Mouse (Mus musculus) gastrocnemius, postnatal 36 days (tissue): ENCODE measurements around the gene Def6. TPM values are rescaled to one million over a fixed set of nuclear protein-coding genes. Genes with fewer than 3 reads are reported as not detected.

Experiments
- DNase-seq, 2 experiments: peaks; one replicate each; pipeline ENCODE4 v3.0.0; 2022
- intact Hi-C: fragments of 180-260 bp; cut with DNase I; formaldehyde crosslinking; loops from one replicate; pipeline ENCODE4 v1.15.1; 2025
- total RNA-seq, 2 experiments: library from RNA; stranded (reverse); gene quantifications; 2 replicates each; pipeline ENCODE4 v1.2.3; 2021

Def6 gene
- total RNA-seq, 2 experiments from 2014 or later: 1.8 to 2.6 TPM

DNA sequence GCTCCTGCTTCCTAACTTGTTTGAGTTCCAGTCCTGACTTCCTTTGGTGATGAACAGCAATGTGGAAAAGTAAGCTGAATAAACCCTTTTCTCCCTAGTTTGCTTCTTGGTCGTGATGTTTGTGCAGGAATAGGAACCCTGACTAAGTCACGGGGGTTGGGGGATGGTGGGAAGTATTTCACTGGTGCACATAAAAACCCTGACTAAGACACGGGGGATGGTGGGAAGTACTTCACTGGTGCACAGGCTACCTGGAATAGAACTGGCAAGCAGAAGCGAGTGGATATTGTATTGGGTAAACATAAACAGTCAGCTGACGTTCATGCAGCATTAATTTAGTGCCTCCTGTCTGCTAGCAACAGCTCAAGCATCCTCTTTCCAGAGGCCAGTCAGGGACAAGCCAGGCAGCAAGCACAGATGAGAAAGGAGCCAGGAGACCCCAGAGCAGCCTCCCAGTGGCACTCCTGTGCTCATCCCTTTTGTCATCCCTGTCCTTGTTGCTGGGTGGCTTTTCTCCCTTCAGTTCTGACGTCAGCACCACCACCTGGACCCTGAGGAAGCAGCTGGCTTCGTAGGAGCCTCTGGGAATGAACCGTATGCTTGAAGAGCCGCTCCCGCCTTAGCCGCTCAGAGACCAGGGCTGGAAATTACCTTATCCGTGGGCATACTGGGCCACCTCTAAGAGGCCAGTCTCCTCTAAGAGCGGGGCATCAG lies 55.8 kb downstream of the Def6 start:
- no peak for DNase-seq
- intact Hi-C loops: no loop called here

DNA sequence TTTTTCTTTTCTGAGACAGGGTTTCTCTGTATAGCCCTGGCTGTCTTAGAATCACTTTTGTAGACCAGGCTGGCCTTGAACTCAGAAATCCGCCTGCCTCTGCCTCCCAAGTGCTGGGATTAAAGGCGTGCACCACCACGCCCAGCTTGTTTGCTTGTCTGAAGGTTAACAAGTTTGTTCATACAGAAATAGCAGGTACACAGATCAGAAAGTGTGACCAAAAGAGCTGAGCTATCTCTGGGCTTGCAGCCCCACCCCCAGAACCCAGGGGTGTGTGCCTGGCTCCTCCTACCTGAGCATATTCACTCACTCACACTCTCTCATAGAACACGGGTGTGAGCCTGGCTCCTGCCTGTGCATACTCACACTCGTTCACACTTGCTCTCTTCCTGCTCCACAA lies 59.7 kb downstream of the Def6 start:
- intact Hi-C loops: no loop called here
- no peak for DNase-seq

DNA sequence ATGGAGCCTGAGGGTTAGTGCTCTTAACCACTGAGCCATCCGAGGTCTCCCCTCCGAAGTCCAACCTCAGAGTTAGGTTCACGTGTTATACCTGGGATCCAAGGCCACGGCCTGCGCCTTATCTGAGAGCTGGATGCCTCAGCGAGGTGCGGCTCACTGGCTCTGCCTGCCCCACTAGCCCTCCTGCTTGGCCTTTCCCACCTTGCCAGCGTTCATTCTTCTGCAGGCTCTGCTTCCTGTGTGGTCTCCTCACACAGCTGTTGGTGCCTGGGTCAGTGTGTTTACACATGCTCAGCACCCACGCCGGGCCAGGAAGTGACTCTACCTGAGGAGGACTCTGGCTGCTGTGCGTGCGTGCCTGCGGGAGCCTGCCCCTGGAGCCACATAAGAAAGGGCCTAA lies 62.6 kb downstream of the Def6 start:
- intact Hi-C loops: loop anchor here (5.0 kb wide), 1 partner anchor 37 kb away; no protein-coding TSS in a partner anchor
- DNase-seq: no peak

DNA sequence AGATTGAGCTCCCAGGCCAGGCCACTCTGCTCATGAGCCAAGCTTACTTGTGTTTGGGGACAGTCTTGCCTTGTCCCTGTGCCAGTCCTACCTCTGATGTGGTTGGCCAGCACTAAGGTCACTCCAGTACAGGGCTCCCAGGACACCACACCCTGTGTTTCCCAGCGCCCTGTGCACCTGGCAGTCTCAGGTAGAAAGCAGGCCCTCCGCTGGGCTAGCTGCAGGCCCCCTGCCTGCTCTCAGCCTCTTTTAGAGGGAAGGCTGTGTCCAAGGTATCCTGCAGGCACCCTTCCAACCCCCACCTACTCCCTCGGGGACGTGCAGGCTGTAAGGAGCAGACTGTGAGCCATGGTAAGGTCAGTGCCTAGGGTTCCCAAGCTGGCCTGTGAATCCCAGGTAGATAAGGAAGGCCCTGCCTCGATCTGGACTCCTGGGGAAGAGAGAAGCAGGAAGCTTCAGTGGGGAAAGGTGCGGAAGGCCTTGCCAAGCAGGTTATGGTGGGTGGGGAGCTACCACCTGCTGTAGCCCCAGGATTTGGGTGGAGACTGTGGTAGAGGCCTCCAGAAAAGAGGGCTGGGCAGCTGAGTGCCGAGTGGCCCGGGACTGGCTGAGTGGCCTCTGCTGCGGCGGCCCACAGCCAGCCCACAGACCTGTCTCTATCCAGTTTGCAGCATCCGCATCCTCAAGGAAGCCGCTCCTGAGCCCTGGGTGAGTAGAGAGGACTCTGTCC lies 64.1 kb downstream of the Def6 start:
- intact Hi-C loops: loop anchor here (5.0 kb wide), 1 partner anchor 36 kb away; no protein-coding TSS in a partner anchor
- DNase-seq: no peak

DNA sequence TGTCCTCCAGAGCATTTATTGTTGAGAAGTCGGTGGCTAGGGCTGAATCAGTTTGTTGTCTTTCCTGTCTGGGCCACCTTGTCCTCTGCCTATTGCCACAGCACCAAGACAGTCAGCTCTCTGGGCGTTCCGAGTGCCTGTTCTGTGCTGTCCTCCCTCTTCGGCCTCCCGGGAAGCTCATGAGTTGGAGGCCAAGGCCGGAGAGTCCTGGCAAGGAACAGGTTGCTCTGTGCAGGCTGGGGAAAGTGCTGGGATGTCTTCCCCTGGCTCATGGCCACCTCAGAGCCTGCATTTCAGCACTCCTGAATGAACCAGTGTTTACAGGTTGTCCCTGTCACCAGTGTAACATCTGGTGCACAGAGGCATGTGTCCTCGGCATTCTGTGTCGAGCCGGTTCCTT lies 64.7 kb downstream of the Def6 start:
- no peak for DNase-seq
- intact Hi-C loops: loop anchor here (5.0 kb wide), 1 partner anchor 35 kb away; no protein-coding TSS in a partner anchor

DNA sequence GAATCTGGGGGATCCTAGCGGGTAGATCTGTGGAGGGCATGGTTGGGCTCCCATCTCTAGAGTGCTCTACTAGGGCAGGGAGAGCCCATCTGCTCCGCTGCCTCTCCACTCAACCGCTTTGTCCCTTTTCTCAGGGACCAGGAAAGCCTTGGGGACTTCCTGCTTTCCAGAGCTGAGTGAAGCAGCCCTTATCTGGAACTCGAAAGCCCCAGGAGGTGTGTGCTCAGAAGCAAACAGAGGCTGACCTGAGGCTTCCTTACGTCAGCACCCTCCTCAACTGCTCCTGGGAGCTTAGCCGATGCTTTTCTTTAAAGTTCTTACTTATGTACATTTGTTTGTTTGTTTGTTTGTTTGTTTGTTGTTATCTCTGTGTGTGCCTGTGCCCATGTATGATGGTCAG lies 65.3 kb downstream of the Def6 start:
- intact Hi-C loops: loop anchor here (5.0 kb wide), 1 partner anchor 34 kb away; no protein-coding TSS in a partner anchor
- no peak for DNase-seq

DNA sequence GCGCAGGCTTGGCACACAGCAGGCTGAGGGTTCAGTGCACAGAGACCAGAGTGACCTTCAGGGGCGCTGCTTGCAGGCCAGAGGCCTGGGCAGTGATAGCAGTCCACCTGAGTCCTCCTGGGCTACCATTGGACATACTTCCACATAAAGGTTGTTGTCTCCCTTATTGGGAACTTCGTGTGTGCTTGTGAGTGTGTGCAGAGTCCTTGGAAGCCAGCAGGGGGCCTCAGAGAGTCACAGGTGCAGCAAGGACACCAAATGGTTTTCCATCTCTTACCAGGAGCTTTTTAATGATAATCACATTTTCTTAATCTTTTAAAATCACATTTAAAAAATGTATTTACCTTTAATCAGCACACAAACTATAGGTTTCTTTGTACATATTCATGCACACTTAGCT lies 67.2 kb downstream of the Def6 start:
- no peak for DNase-seq
- intact Hi-C loops: loop anchor here (5.0 kb wide), 1 partner anchor 33 kb away; no protein-coding TSS in a partner anchor

DNA sequence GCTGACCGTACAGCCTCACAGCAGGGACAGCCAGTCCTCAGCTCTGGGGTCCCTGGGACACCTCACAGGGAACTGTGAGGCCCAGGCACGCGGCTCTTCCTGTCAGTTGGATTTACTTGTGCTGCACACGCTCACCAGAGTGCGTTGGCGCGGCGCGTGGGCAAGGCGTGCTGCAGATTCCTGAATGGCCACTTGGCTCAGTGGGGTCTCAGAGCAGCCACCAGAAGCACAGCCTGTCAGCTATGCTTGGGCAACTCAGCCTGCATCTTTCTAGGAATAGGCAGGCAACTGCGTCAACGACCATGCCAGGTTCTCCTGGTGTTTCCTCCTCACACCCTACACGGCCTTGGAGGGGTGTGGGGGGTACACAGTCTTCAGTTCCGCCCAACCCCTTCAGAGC lies 69.6 kb downstream of the Def6 start:
- no peak for DNase-seq
- intact Hi-C loops: no loop called here

DNA sequence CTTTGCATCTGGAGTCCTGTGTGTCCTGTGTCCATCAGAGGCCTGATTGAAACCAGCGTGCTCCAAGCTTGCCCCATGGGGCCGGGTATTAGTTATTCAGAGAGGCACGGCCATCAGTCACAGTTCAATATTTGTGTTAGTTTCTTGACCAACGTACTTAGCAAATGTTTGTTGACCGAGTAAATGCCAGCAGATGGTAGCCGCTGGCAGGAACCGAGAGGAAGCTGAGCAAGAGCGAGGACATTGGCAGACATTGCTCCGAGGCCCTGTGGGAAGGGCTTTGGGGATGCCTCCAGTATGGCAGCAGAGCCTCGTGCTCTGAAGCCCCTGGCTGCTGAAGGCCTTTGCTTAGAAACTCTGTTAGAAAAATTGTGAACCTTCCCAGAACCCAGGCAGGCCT lies 70.1 kb downstream of the Def6 start:
- DNase-seq: no peak
- intact Hi-C loops: no loop called here

DNA sequence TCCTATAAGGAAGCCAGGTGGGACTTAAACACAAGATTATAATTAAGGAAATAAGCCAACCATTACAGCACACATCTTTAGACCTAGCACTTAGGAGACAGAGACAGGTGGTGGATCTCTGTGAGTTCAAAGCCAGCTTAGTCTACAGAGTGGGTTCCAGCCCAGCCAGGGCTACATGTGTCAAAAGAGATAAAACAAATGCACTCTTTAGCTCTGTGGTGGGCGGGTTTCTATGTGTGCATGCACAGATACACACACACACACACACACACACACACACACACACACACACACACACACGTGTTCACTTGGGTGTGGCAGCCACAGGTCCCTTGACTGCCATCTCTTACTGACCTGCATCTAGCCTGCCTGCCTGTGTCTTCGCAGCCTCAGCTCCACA lies 70.6 kb downstream of the Def6 start:
- intact Hi-C loops: no loop called here

More for the DNA sequence above, 70.6 kb downstream of the Def6 start:
- no peak for DNase-seq

Other genes starting within 250 kb of the Def6 start
- gene Tcp11, start 127.1 kb upstream of the Def6 start, total RNA-seq: not detected
- under 1 TPM; 0.13 to 0.15 TPM for gene Scube3, start 65.6 kb upstream of the Def6 start, total RNA-seq
- 10 to 100 TPM; 12.4 to 16.7 TPM for gene Zfp523, start 30.6 kb upstream of the Def6 start, total RNA-seq
- 10 to 100 TPM; 24.4 to 31.1 TPM for gene Ppard, start 24.9 kb downstream of the Def6 start, total RNA-seq
- gene Fance, start 105.7 kb downstream of the Def6 start, total RNA-seq: 10 to 100 TPM in 1 of 2 experiments, 1 to 10 TPM in 1; 7.0 to 10.3 TPM
- gene Rpl10a, start 120.7 kb downstream of the Def6 start, total RNA-seq: 100 to 1,000 TPM; 327 to 414 TPM
- 1 to 10 TPM; 5.7 to 8.1 TPM for gene Tead3, start 143.0 kb downstream of the Def6 start, total RNA-seq
- gene Tulp1, start 157.4 kb downstream of the Def6 start, total RNA-seq: not detected